Mouse (Mus musculus): ENCODE measurements around the gene Rab6b.

GRCm38 (mm10) chr9:103227760-103228159, 116.2 kb downstream of the Rab6b start:
- TF ChIP-seq POLR2A (IDR thresholded peaks at IDR 0.05; ENCODE audit: borderline replicate concordance, extremely low read depth, low read depth, low read length) (no peak), CTCF (IDR thresholded peaks at IDR 0.05; ENCODE audit: insufficient read depth, low read length) (no peak)

Measured in lung, adult 2 months (tissue).